Mouse (Mus musculus): ENCODE measurements around the gene Enah.

Enah gene

DNA sequence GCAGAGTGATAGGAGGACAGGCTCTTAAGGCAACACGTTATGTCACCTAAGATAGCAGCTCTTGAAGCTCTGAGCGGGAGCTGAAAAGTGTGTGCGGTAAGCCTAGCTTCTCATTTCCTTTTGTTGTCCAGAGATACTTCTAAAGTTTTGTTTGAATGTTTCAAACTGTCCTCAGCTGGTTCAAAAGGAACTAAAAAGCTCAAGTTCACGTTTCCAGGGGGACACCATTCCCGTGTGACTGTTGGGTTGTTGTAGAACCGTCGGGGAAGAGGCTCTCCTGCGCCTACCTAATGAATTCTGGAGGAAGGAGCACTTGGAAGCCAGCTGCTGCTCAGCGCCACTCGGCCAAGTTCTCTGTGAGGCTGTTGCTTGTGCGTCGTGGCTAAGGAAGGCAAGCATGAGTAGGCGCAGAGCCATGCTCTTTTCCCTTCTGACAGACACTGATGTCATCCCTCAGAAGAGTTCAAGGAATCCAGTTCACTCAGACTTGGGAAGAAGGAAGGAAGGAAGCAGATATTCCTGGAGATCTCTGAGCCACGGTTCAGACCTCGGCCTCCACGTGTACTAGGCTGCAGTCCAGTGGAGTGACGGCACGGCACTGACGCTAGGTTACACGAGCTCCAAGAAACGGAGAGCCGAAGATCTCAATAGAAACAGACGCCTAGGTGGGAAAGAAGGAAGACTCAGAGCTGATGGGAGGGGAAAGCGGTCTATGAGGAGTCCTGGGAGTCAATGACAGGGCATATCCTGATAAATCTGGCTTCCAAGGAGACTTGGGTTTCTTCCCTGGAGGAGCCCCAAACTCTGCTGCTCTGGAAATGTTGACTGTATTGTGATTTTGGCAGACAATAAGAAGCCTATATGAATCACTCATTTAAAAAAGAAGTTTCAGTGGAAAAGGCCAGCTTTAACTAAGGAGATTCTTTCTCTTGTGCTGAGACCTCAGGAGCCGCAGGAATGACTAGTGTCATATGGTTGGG lies 8.7 kb upstream of the Enah start:
- DNase-seq (ENCODE audit: low spot score) = no peak

DNA sequence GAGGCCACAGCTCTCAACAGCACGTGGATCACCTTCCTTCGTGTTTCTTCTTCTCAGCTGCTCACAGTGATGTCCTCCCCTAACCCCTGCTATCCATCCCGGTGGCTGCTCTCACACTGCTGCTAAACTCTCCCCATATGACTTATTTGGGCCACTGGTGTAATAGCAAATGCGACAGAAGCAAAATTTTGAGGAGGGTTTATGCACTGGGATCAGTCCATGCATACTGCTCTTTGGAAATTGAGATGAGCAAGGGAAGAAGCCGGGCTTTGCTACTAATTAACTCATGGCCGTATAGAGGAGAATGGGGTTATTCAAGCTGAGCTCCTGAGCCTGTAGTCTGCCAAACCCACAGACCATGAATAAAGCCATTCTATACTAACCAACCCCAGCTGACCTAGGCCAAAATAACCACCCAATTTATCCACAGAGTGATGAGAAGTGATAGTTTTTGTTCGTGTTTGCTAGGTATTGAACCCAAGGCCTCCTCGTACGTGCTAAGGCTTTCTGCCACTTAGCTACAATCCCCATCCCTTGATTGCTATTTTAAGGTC lies 7.7 kb upstream of the Enah start:
- DNase-seq (ENCODE audit: low spot score) = no peak

DNA sequence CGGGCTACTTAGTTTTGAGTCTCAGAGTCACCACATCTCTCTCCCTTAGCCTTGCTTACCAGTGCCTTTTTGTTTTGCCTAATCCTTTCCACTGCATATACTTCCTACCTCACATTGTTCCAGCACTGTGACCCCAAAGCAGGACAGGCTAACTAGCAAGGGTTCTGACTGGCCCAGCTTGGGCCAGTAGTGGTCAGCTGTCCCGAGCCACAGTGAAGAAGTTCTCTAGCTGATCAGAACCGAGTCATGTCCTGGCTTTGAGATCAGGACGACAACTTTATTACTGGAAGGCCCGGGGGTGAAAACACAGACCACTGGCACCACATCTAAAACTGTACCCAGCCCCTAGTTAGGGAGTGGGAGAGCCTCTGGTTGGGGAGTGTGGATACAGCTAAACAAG lies 7.0 kb upstream of the Enah start:
- DNase-seq (ENCODE audit: low spot score) = no peak

GRCm38 (mm10) chr1:182026120-182026519 lies 6.3 kb upstream of the Enah start:
- DNase-seq (ENCODE audit: low spot score) = no peak

GRCm38 (mm10) chr1:182021691-182022299 lies 2.0 kb upstream of the Enah start:
- no peak for DNase-seq (ENCODE audit: low spot score)

- DNase-seq (ENCODE audit: low spot score) = no peak
Observed at GRCm38 (mm10) chr1:182020831-182021460, 1.2 kb upstream of the Enah start.

DNA sequence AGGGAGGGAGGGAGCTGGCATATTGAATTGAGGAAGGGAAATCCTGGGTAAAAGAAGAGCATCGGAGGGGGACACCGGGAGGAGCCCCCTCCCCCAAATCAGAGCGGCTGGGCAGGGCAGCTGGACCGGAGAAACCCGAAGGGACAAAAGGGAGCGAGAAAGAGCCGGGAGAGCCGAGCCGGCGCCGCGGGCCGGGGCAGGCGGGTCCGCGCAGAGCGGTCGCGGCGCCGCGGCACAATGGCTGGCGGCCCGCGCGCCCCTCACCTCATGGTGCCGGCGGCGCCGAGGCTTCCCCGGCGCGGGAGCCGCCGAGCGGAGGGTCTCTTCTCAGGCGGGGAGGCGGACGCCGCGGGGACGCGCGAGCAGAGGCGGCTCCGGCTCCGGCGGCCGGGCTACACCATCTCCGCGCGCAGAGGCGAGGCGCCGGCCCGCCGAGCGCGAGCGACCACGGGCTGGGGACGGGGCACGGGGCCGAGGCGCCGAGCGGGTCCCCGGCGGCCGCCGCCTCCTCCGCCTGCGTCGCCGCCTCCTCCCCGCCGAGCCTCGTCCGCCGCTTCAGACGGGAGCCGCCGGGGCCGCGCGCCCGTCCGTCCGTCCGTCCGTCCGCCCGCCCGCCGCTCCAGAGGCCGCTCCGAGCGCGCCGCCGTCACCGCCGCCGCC lies 394 bp downstream of the Enah start:
- no peak for DNase-seq (ENCODE audit: low spot score)

DNA sequence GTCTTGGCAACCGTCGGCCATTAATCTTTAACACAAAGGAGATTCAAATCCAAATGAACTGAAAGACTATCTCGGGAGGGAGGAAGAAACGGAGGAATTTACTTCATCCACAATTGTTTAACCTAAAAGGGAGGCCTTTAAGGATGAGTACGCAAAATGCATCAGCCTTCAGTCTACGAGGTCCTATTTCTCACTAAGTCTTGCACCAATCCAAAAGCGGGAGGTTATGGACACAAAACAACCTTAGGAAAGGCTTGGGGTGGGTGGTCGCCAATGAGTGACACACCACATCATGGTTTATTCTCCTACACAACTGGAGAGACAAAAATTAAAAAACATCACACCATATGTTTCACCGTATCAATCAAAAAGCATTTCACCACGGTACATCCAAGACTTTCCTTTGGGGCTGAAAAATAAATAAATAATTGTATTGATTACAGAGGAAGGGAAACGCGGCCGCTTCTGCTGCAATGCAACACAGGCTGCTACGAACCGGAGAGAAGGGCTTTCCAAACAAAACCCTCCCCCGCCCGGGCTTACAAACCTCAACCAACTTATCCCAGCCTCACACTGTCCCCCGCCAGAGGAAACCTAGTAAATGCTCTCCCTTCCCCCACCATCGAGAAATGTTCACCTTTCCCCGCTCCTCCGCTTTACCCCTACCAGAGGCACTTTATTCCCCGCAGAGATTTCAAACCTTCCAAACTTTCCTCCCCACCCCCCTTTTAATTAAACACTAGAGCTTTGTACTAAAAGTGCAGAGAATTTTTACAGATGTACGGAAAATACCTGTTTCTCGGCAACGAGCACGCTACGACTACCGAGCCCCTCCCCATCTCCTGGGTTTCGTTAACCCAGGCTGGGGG lies 1.2 kb downstream of the Enah start:
- DNase-seq (ENCODE audit: low spot score) = no peak

GRCm38 (mm10) chr1:182005831-182006230 lies 14.0 kb downstream of the Enah start:
- DNase-seq (ENCODE audit: low spot score) = no peak

DNA sequence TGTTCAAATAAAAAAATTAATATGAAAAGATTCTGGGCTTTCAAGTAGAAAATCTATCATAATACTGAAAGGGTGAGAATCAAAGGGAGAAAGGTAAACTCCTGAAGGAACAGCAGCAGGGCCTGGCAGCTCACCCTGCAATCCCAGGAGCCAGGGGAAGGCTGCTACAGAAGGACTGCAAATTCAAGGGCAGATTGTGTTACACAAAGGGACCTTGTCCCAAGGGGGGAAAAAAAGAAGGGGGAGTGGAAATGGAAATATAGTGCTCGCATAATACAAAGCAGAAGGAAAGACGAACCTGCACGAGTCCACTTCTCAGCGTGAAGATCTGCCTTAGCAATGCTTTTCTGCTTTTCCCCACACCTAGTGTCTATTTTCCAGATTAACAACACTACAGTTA lies 21.1 kb downstream of the Enah start:
- no peak for DNase-seq (ENCODE audit: low spot score)

DNA sequence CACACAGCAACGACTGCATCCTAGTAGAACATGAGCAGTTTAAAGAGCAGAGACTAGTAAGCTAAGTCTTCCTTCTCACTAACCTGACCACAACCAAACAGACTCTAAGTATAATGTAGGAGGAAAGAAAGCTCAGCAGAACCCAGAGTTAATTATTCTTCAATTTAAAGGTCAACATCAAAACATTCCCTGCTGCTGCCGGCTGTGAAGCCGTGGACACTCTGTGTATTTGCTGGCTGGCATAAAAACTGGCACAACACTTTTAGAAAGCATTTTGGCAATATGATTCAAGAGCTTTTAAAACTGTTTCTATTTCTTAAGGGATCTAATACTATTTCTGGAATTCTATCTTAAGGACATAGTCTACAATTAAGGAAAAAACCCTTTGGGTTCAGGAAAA lies 22.0 kb downstream of the Enah start:
- DNase-seq (ENCODE audit: low spot score) = no peak

DNA sequence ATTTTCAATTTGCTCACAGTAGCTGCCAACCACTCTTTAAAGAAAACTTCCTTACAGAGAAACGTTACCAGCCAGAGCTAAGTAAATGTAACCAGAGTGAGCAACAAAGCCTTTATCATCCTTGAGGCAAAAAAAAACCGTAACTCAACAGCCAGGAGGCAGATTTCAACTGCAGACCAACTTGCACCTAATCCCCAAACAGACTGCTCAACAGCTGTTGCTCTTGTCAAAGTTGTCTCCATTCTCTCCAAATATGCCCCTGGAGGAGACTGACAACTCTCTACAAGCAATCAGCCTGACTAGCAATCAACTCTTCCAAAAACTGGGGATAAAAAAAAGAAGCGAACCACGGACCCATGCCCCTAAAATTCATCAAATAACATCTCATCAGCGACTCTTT lies 26.2 kb downstream of the Enah start:
- no peak for DNase-seq (ENCODE audit: low spot score)

GRCm38 (mm10) chr1:181988367-181988766 lies 31.4 kb downstream of the Enah start:
- no peak for DNase-seq (ENCODE audit: low spot score)

DNA sequence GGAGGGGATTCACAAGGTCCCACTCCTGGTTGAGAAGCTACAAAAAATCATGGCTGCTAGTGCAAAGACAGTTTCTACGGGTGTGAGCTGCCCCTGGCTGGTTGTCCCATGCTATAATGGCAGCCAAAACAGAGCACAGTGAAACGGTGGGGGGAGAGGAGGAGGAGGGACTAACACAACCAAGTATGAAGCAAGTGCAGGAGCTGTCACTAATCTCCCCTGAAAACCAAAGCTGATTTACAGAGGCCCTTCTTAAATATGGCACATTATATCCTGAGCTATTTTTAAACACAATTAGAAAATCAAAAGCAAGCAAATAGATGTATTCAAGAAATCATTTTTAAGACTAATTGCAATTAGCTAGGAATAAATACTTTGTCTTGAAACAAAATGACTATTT lies 32.6 kb downstream of the Enah start:
- DNase-seq (ENCODE audit: low spot score) = no peak

- no peak for DNase-seq (ENCODE audit: low spot score)
Observed at GRCm38 (mm10) chr1:181985880-181986279, 33.9 kb downstream of the Enah start.

GRCm38 (mm10) chr1:181984811-181985210 lies 35.0 kb downstream of the Enah start:
- DNase-seq (ENCODE audit: low spot score) = no peak

DNA sequence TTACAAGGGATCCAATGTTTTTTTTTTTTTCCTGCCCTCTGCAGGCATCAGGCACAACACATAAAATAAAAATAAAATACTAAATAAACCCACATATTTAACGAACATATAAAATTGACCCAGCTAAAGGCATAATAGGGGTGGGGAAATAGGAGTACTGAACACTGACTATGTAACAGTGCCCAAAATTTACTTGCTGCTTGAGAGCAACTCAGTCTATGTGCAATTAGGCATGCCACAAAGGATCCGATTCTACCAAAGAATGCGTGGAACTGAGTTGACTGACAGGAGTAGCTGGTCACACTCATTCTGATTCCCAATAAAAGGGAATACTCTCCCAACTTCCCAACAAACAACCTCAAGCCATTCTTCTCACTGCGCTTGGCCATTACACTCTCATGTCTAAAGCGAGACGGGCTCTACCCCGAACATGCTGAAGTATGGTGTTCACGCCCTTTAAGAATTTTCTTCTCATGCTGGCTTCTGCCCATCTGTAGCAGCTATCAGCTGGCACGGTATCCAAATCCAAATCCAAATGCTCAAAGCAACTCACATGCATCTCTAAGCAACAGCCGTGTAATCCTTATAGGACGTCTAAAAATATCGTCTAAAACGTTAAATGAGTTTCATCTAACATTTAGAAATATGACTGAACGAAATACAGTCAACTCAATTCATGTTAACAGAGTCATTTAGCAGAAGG lies 39.6 kb downstream of the Enah start:
- no peak for DNase-seq (ENCODE audit: low spot score)

DNA sequence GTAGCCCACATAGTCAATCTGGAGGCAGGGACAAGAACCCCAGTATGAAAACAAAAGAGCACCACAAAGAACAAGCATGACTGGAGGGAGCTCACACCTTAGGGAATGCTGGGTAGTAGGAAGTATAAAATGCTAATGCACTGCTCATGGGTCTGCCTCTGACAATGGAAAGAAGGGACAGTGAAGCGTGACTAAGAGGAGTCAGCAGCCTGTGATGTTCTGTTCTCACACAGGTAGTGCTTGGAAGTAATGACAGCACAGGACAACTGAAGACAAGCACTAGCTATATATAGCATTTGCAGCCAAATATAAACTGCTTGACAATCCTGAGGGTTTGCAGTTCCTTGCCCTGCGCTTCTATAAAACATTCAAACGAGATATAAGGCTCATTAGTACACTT lies 44.3 kb downstream of the Enah start:
- DNase-seq (ENCODE audit: low spot score) = no peak

DNA sequence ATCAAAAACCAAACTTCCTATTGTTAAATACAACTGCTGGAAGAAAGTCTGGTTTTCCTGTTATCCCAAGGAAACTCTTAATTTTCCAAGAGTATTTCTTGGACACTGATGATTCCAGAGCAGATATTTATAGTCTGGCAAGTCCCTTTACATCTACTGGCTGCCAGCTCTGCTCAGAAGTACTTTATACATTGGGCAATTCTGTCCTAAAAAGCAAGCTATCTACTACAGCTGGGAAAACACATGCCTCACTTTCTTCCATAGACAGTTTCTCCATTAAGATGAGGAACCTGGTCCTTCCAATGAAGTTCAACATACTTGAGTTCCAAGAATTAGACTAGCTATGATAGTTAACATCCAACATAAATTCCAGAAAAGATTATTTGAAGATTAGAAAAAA lies 44.9 kb downstream of the Enah start:
- no peak for DNase-seq (ENCODE audit: low spot score)

GRCm38 (mm10) chr1:181965277-181965676 lies 54.5 kb downstream of the Enah start:
- DNase-seq (ENCODE audit: low spot score) = no peak

DNA sequence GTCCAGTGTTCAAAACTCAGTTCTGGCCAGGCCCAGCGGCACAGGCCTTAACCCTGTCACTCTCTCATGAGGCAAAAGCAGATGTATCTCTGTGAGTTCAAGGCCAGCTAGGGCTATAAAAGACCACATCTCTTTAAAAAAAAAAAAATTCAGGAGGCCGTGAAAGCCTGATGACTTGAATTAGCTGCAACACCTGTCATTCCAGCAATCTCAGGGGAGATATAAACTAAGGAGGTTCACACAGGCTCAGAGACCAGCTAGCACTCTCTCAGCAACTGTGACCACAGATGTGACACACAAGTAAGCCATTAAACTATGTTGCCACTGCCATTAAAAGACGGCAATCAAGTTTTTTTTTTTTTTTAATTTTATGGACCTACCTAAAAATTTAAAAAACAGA lies 56.0 kb downstream of the Enah start:
- DNase-seq (ENCODE audit: low spot score) = no peak

Data from c-Kit-positive CD71-positive TER-119-positive erythroid progenitor cells, embryonic 14.5 days (primary cell).